Mouse (Mus musculus): ENCODE data around the gene D630045J12Rik. TPM values are rescaled to one million over a fixed set of nuclear protein-coding genes. Genes with fewer than 3 reads are reported as not detected.

D630045J12Rik gene
- polyA plus RNA-seq, 1 experiment from 2014 or later: 1.2 TPM

DNA sequence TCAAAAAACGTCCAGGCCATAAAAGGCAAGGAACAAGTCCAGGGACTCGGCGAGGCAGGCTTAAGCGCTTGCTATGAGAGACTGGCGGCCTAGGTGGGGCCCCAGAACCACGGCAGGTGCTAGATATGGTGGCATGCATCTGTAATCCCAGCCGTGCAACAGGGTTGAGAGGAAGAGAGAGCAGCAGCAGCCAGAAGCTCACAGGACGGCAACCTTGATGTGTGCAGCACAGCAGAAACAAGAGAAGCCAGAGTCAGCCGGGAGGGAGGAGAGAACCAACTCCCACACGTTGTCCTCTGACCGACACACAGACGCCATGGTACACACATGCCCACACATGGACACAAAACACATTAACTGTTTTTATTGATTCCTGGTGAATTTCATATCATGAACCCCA lies 51.0 kb downstream of the D630045J12Rik start:
- DNase-seq (ENCODE audit: low spot score): no peak
- Histone ChIP-seq H3K36me3 (ENCODE audit: insufficient read depth, low read length) (no peaks in the 10 kb centered on the region), H3K27me3 (replicated peaks; ENCODE audit: insufficient read depth, low read length) (no peaks in the 10 kb centered on the region), H3K4me1 (ENCODE audit: insufficient read depth, low read depth, low read length) (no peaks in the 10 kb centered on the region; the same call in 1 of the 2 replicates), H3K9ac (replicated peaks; ENCODE audit: low read depth) (no peak overlapping the region), H3K27ac (ENCODE audit: low read length) (no peak overlapping the region), H3K4me2 (replicated peaks; ENCODE audit: low read depth, low read length) (no peak overlapping the region), H3K4me3 (ENCODE audit: low read depth, low read length) (no peak overlapping the region), H3K9me3 (ENCODE audit: low read length) (no peaks in the 10 kb centered on the region)
- no peak for ATAC-seq
- TF ChIP-seq CTCF (IDR thresholded peaks at IDR 0.05) (no peak), EP300 (IDR thresholded peaks at IDR 0.05) (no peak)
- 73% methylated on average over 12 of the region's 12 CpGs for WGBS

DNA sequence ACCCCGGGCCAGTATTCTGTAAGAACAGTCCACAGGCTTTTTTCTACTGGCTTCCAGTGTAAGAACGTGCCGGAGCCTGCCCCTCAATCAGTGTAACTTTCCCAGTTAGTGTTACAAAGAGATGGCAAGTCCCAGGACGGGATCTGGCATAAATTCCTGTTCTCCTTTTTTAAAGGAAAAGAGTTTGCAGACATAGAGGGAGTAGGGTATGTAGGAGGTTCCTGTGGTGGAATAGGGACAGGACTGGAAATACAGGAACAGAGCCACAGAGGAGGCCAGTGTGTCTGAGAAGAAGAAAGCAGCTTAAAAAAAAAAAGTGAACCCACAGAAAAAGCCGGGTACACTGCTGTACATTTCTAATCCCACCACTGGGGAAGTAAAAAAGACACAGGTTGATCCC lies 52.3 kb downstream of the D630045J12Rik start:
- WGBS: 53% methylated on average over 5 of the region's 5 CpGs
- TF ChIP-seq CTCF (IDR thresholded peaks at IDR 0.05): no peak
- TF ChIP-seq EP300 (IDR thresholded peaks at IDR 0.05): no peak
- Histone ChIP-seq H3K27me3 (replicated peaks; ENCODE audit: insufficient read depth, low read length) (no peaks in the 10 kb centered on the region), H3K27ac (ENCODE audit: low read length) (no peak overlapping the region), H3K36me3 (ENCODE audit: insufficient read depth, low read length) (no peaks in the 10 kb centered on the region), H3K4me1 (ENCODE audit: insufficient read depth, low read depth, low read length) (no peaks in the 10 kb centered on the region), H3K9me3 (ENCODE audit: low read length) (no peaks in the 10 kb centered on the region), H3K4me2 (replicated peaks; ENCODE audit: low read depth, low read length) (no peak overlapping the region), H3K9ac (replicated peaks; ENCODE audit: low read depth) (no peak overlapping the region), H3K4me3 (ENCODE audit: low read depth, low read length) (no peak overlapping the region)
- ATAC-seq (no peak), DNase-seq (ENCODE audit: low spot score) (no peak)

DNA sequence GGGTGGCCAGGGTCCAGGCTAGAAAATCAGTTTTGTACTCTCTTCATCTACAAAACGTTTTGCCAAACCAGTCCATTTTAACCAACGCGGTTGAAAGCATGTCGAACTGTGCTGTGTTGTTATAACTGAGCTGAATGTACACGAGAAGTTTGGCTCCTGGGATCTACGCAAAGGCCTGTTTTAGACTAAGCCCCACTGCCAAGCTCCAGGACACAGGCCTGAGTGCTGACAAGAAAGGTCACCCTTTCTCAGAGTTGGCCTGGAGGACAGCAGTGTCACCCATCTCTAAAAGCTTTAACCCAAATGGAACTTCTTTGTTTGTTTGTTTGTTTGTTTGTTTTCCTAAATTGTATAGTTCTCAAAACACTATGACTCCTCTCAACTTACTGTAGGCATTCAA lies 54.2 kb downstream of the D630045J12Rik start:
- no peak overlapping the region for H3K4me3 ChIP-seq (ENCODE audit: low read depth, low read length)
- no peak for TF ChIP-seq EP300 (IDR thresholded peaks at IDR 0.05)
- no peak for TF ChIP-seq CTCF (IDR thresholded peaks at IDR 0.05)
- H3K9ac ChIP-seq (replicated peaks; ENCODE audit: low read depth): no peak overlapping the region
- H3K4me1 ChIP-seq (ENCODE audit: insufficient read depth, low read depth, low read length): no peaks in the 10 kb centered on the region
- DNase-seq (ENCODE audit: low spot score) (no peak), ATAC-seq (no peak)
- no peaks in the 10 kb centered on the region for H3K9me3 ChIP-seq (ENCODE audit: low read length)
- H3K4me2 ChIP-seq (replicated peaks; ENCODE audit: low read depth, low read length): no peak overlapping the region
- 90% methylated on average over 6 of the region's 6 CpGs for WGBS
- no peaks in the 10 kb centered on the region for H3K27me3 ChIP-seq (replicated peaks; ENCODE audit: insufficient read depth, low read length)
- no peaks in the 10 kb centered on the region for H3K36me3 ChIP-seq (ENCODE audit: insufficient read depth, low read length)
- H3K27ac ChIP-seq (ENCODE audit: low read length): no peak overlapping the region

DNA sequence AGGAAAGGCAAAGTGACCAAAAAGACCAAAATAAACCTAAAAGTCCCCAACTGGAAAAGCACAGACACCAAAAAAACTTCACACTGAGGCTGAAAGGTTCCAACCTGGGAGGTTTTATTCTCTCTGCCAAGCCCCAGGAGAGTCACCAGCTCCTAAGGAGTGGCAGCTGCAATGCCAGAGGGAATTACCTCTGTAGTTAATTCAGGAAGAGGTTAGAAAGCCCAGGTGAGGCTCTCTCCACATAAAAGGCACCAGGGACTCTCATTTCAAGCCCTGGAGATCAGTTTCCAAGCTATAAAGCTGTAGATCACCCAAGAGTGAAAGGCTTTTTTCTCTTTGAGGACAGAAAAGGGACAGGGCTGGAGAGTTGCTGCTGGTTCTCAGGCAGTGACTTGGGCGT lies 55.1 kb downstream of the D630045J12Rik start:
- TF ChIP-seq EP300 (IDR thresholded peaks at IDR 0.05): no peak
- TF ChIP-seq CTCF (IDR thresholded peaks at IDR 0.05): no peak
- Histone ChIP-seq H3K36me3 (ENCODE audit: insufficient read depth, low read length) (no peaks in the 10 kb centered on the region), H3K4me3 (ENCODE audit: low read depth, low read length) (no peak overlapping the region), H3K4me2 (replicated peaks; ENCODE audit: low read depth, low read length) (no peak overlapping the region), H3K27me3 (replicated peaks; ENCODE audit: insufficient read depth, low read length) (no peaks in the 10 kb centered on the region), H3K9me3 (ENCODE audit: low read length) (no peaks in the 10 kb centered on the region), H3K9ac (replicated peaks; ENCODE audit: low read depth) (no peak overlapping the region), H3K27ac (ENCODE audit: low read length) (no peak overlapping the region), H3K4me1 (ENCODE audit: insufficient read depth, low read depth, low read length) (no peaks in the 10 kb centered on the region)
- ATAC-seq (no peak), DNase-seq (ENCODE audit: low spot score) (no peak)
- 92% methylated on average over 1 of the region's 1 CpGs for WGBS

DNA sequence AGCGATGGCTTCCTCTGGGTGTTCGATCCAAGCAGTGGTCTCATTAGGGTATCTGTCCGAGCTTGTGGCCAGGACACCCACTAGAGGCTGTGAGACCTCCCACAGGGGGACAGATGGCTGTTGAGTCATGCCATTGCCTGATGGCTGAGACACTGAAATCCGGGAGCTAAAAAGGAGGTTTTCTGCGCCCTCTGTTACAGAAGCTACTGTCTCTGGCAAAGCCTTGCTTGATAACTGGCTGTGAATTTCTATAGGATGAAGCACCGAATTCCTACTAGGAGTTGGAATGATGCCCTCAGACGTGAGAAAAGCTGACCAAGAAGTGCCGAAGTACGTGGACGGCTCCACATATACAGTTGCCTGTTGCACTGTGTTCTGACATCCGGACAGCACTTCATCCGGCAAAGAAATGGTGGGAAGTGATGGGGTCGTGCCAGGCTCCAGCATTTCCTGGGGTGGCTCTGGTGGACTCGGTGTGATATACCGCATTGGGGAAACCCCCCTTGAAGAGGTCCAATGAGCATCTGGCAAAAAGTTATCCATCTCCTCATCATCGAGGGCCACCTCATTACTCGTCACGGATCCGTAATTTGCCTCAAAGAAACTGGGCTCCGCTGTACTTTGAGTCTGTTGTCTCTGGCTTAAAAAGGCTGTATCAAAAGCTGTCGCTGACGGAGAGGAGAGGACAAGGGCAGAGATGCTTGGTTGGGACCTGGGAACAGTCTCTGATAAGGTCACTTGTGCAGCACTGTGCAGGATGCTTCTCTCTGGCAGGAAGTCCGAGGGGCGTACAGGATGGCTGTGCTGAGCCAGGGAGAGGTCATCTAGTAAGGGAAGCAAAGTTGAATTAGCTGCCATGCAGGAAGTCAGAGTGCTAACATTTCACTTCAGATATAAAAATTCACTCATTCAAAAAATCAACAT lies 57.3 kb downstream of the D630045J12Rik start:
- no peaks in the 10 kb centered on the region for H3K36me3 ChIP-seq (ENCODE audit: insufficient read depth, low read length)
- DNase-seq (ENCODE audit: low spot score) (no peak), ATAC-seq (no peak; the same call in 1 of the 2 replicates)
- TF ChIP-seq CTCF (IDR thresholded peaks at IDR 0.05) (no peak), EP300 (IDR thresholded peaks at IDR 0.05) (no peak)
- H3K27me3 ChIP-seq (replicated peaks; ENCODE audit: insufficient read depth, low read length): no peaks in the 10 kb centered on the region
- H3K4me2 ChIP-seq (replicated peaks; ENCODE audit: low read depth, low read length): no peak overlapping the region
- no peaks in the 10 kb centered on the region for H3K9me3 ChIP-seq (ENCODE audit: low read length)
- no peak overlapping the region for H3K27ac ChIP-seq (ENCODE audit: low read length)
- no peaks in the 10 kb centered on the region for H3K4me1 ChIP-seq (ENCODE audit: insufficient read depth, low read depth, low read length)
- no peak overlapping the region for H3K4me3 ChIP-seq (ENCODE audit: low read depth, low read length)
- H3K9ac ChIP-seq (replicated peaks; ENCODE audit: low read depth): no peak overlapping the region
- 73% methylated on average over 24 of the region's 24 CpGs for WGBS

DNA sequence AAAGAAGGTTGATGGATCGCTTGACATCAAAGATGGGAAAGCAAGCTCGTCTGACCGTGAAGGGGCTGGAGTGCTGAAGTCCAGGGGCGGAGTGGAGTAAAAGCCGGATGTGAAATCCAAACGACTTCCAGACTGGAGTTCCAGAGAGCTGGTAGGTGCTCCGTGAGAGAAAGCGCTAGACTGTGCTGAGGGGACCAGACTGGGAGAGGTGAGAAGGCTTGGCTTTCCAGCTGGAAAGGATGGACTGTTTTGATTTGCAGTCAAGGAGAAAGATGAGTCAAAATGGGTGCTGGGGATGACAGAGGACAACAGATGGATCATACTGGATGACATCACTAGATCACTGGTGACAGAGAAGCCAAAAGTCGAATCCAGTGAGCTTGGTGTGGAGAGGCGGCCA lies 58.5 kb downstream of the D630045J12Rik start:
- H3K4me2 ChIP-seq (replicated peaks; ENCODE audit: low read depth, low read length): no peak overlapping the region
- DNase-seq (ENCODE audit: low spot score) (no peak), ATAC-seq (no peak)
- H3K27ac ChIP-seq (ENCODE audit: low read length): no peak overlapping the region
- WGBS: 87% methylated on average over 10 of the region's 10 CpGs
- H3K4me1 ChIP-seq (ENCODE audit: insufficient read depth, low read depth, low read length): no peaks in the 10 kb centered on the region
- no peaks in the 10 kb centered on the region for H3K36me3 ChIP-seq (ENCODE audit: insufficient read depth, low read length)
- no peak overlapping the region for H3K4me3 ChIP-seq (ENCODE audit: low read depth, low read length)
- H3K27me3 ChIP-seq (replicated peaks; ENCODE audit: insufficient read depth, low read length): no peaks in the 10 kb centered on the region
- H3K9me3 ChIP-seq (ENCODE audit: low read length): no peaks in the 10 kb centered on the region
- TF ChIP-seq CTCF (IDR thresholded peaks at IDR 0.05) (no peak), EP300 (IDR thresholded peaks at IDR 0.05) (no peak)
- H3K9ac ChIP-seq (replicated peaks; ENCODE audit: low read depth): no peak overlapping the region

Data from lung, postnatal 0 days (tissue).